Mouse (Mus musculus) kidney, embryonic 14.5 days (tissue): ENCODE results near the gene Olfr743. TPM values are rescaled to one million over a fixed set of nuclear protein-coding genes. Genes with fewer than 3 reads are reported as not detected.
"Not testable (repeated sequence)": the region's sequence is repeated elsewhere in the genome, so short reads cannot be mapped to it uniquely, and the experiment has no call there.

Experiments used
- ATAC-seq: fragments of 200-750 bp; cut with Nextera tagmentation; 2 replicates; pipeline ENCODE4 v1.8.0; 2017; ENCODE audit warnings: moderate number of reproducible peaks, mild to moderate bottlenecking, moderate TSS enrichment, moderate library complexity; ENCODE audit not compliant: low FRiP score, low TSS enrichment
- H3K27ac ChIP-seq: fragments of 300-500 bp; sonication (generic); 2 replicates; pipeline ENCODE4 v1.5.1; 2014; ENCODE audit warnings: low read depth, mild to moderate bottlenecking, low read length, moderate library complexity, mixed read lengths
- H3K27me3 ChIP-seq: fragments of 300-500 bp; sonication (generic); 2 replicates; pipeline ENCODE4 v1.6.1; 2014; ENCODE audit warnings: mild to moderate bottlenecking, low read length; ENCODE audit not compliant: control insufficient read depth, insufficient read depth
- H3K36me3 ChIP-seq: fragments of 300-500 bp; sonication (generic); 2 replicates; pipeline ENCODE4 v1.6.1; 2014; ENCODE audit warnings: low read length, mixed read lengths; ENCODE audit not compliant: control insufficient read depth, insufficient read depth
- H3K4me1 ChIP-seq: fragments of 300-500 bp; sonication (generic); 2 replicates; pipeline ENCODE4 v1.6.1; 2014; ENCODE audit warnings: low read length, mixed read lengths; ENCODE audit not compliant: control insufficient read depth, insufficient read depth
- H3K4me2 ChIP-seq: fragments of 300-500 bp; sonication (generic); replicated peaks from 2 replicates; pipeline ENCODE4 v1.6.1; 2014; ENCODE audit warnings: low read depth, mild to moderate bottlenecking, low read length
- H3K4me3 ChIP-seq: fragments of 300-500 bp; sonication (generic); 2 replicates; pipeline ENCODE4 v1.5.1; 2014; ENCODE audit warnings: mild to moderate bottlenecking, low read length
- H3K9ac ChIP-seq: fragments of 300-500 bp; sonication (generic); 2 replicates; pipeline ENCODE4 v1.6.1; 2014; ENCODE audit warnings: low read depth, mild to moderate bottlenecking, low read length, moderate library complexity
- H3K9me3 ChIP-seq: fragments of 300-500 bp; sonication (generic); 2 replicates; pipeline ENCODE4 v1.6.1; 2016; ENCODE audit warnings: low read length; ENCODE audit not compliant: control insufficient read depth
- WGBS: fragments of 180-500 bp; shearing (Covaris S2); extraction: QIAGEN DNeasy Blood & Tissue Kit; methylation state at CpG from one replicate; pipeline ENCODE4 v1.1.7; 2014; 5-methylcytosine and 5-hydroxymethylcytosine counted together
- polyA plus RNA-seq: library from polyadenylated mRNA; unstranded; fragments of >200 nt; fragmentation: Nextera tagmentation; extraction: Ambion mirVana; gene quantifications from 2 replicates; pipeline ENCODE4 v1.2.1, GENCODE M21; 2014

Gene Olfr743
- polyA plus RNA-seq = not detected in 2 replicates

GRCm38 (mm10) chr14:50521539-50521938, at the start of gene Olfr743:
Olfr743 (plus strand) TSS chr14:50521839.
- no peaks in the 10 kb centered on the region for H3K27me3 ChIP-seq
- H3K36me3 ChIP-seq = no peaks in the 10 kb centered on the region
- no peak within 1 kb of the TSS for H3K9ac ChIP-seq
- H3K4me3 ChIP-seq = no peak within 1 kb of the TSS
- H3K9me3 ChIP-seq = no peaks in the 10 kb centered on the region
- H3K27ac ChIP-seq = no peak within 1 kb of the TSS
- H3K4me2 ChIP-seq = no peak within 1 kb of the TSS
- no peak for ATAC-seq
- H3K4me1 ChIP-seq = no peaks in the 10 kb centered on the region

GRCm38 (mm10) chr14:50472438-50472837, 49.2 kb upstream of the Olfr743 start, which contains the start of gene Olfr741:
Olfr741 (plus strand) TSS chr14:50472738.
- Histone ChIP-seq H3K4me2 (no peak within 1 kb of the TSS), H3K9ac (no peak within 1 kb of the TSS), H3K36me3 (no peaks in the 10 kb centered on the region), H3K27me3 (no peaks in the 10 kb centered on the region), H3K27ac (no peak within 1 kb of the TSS), H3K4me3 (no peak within 1 kb of the TSS), H3K4me1 (no peaks in the 10 kb centered on the region), H3K9me3 (no peaks in the 10 kb centered on the region)
- no peak for ATAC-seq
- 74% methylated on average over 2 of the region's 2 CpGs for WGBS

- H3K27me3 ChIP-seq = no peaks in the 10 kb centered on the region
- H3K36me3 ChIP-seq = no peaks in the 10 kb centered on the region
- no peaks in the 10 kb centered on the region for H3K4me1 ChIP-seq
- H3K9me3 ChIP-seq = no peaks in the 10 kb centered on the region
- H3K4me3 ChIP-seq = no peak overlapping the region
- 70% methylated on average over 2 of the region's 2 CpGs for WGBS
- no peak overlapping the region for H3K4me2 ChIP-seq
- no peak for ATAC-seq
- no peak overlapping the region for H3K27ac ChIP-seq
- no peak overlapping the region for H3K9ac ChIP-seq
These were observed 43.2 kb upstream of the Olfr743 start for GRCm38 (mm10) chr14:50478406-50478805.

- no peak within 1 kb of the TSS for H3K9ac ChIP-seq
- no peaks in the 10 kb centered on the region for H3K9me3 ChIP-seq
- WGBS = 68% methylated on average over 2 of the region's 2 CpGs
- no peaks in the 10 kb centered on the region for H3K4me1 ChIP-seq
- H3K36me3 ChIP-seq = no peaks in the 10 kb centered on the region
- no peak within 1 kb of the TSS for H3K4me3 ChIP-seq
- no peak for ATAC-seq
- no peak within 1 kb of the TSS for H3K27ac ChIP-seq
- no peak within 1 kb of the TSS for H3K4me2 ChIP-seq
- H3K27me3 ChIP-seq = no peaks in the 10 kb centered on the region
These were observed 18.3 kb upstream of the Olfr743 start, which contains the start of gene Olfr742 for GRCm38 (mm10) chr14:50503300-50503699. Olfr742 (plus strand) TSS chr14:50503600.

GRCm38 (mm10) chr14:50552734-50553133, 31.1 kb downstream of the Olfr743 start:
- no peaks in the 10 kb centered on the region for H3K36me3 ChIP-seq
- H3K27ac ChIP-seq = no peak overlapping the region
- no peak overlapping the region for H3K4me2 ChIP-seq
- H3K9me3 ChIP-seq = 0 out of 2 replicates have a peak, but pooled peaks cover 3% of the 10 kb centered on the region
- no peaks in the 10 kb centered on the region for H3K27me3 ChIP-seq
- ATAC-seq = no peak
- no peak overlapping the region for H3K9ac ChIP-seq
- WGBS = 92% methylated on average over 2 of the region's 2 CpGs
- no peak overlapping the region for H3K4me3 ChIP-seq
- H3K4me1 ChIP-seq = no peaks in the 10 kb centered on the region

GRCm38 (mm10) chr14:50573056-50573455, 51.4 kb downstream of the Olfr743 start:
- not testable (repeated sequence) for H3K9me3 ChIP-seq, H3K4me1 ChIP-seq, H3K27me3 ChIP-seq, H3K9ac ChIP-seq, ATAC-seq, H3K4me3 ChIP-seq, H3K36me3 ChIP-seq, H3K27ac ChIP-seq, H3K4me2 ChIP-seq
- WGBS = 77% methylated on average over 1 of the region's 1 CpGs

Other genes with a start within 250 kb of the Olfr743 start
- not detected in 2 replicates for gene Olfr732, start 237.6 kb upstream of the Olfr743 start, polyA plus RNA-seq
- gene Olfr733, start 220.3 kb upstream of the Olfr743 start, polyA plus RNA-seq = not detected in 2 replicates
- gene Olfr734, start 195.1 kb upstream of the Olfr743 start, polyA plus RNA-seq = not detected in 2 replicates
- not detected in 2 replicates for gene Olfr735, start 173.0 kb upstream of the Olfr743 start, polyA plus RNA-seq
- gene Tlr11, start 163.9 kb upstream of the Olfr743 start, polyA plus RNA-seq = not detected in 2 replicates
- gene Olfr736, start 140.7 kb upstream of the Olfr743 start, polyA plus RNA-seq = not detected in 2 replicates
- gene Olfr738, start 114.3 kb upstream of the Olfr743 start, polyA plus RNA-seq = not detected in 2 replicates
- gene Olfr739, start 103.2 kb upstream of the Olfr743 start, polyA plus RNA-seq = not detected in 2 replicates
- not detected in 2 replicates for gene Olfr740, start 76.3 kb upstream of the Olfr743 start, polyA plus RNA-seq
- gene Olfr741, start 49.1 kb upstream of the Olfr743 start, polyA plus RNA-seq = not detected in 2 replicates
- gene Olfr742, start 18.2 kb upstream of the Olfr743 start, polyA plus RNA-seq = not detected in 2 replicates
- not detected in 2 replicates for gene Olfr744, start 93.0 kb downstream of the Olfr743 start, polyA plus RNA-seq
- not detected in 2 replicates for gene Olfr745, start 117.5 kb downstream of the Olfr743 start, polyA plus RNA-seq
- gene Olfr746, start 125.2 kb downstream of the Olfr743 start, polyA plus RNA-seq = not detected in 2 replicates
- not detected in 2 replicates for gene Olfr747, start 171.4 kb downstream of the Olfr743 start, polyA plus RNA-seq
- gene Olfr748, start 185.5 kb downstream of the Olfr743 start, polyA plus RNA-seq = not detected in 2 replicates
- gene Olfr749, start 223.3 kb downstream of the Olfr743 start, polyA plus RNA-seq = not detected in 2 replicates